Mouse (Mus musculus): ENCODE results near the gene Fcgr3. TPM values are rescaled to one million over a fixed set of nuclear protein-coding genes. Genes with fewer than 3 reads are reported as not detected.
A peak's percentile ranks its signal among the peaks of the same experiment; 100 is the strongest.

Fcgr3 gene
- total RNA-seq, 2 experiments from 2014 or later = 9.8 to 10.4 TPM

DNA sequence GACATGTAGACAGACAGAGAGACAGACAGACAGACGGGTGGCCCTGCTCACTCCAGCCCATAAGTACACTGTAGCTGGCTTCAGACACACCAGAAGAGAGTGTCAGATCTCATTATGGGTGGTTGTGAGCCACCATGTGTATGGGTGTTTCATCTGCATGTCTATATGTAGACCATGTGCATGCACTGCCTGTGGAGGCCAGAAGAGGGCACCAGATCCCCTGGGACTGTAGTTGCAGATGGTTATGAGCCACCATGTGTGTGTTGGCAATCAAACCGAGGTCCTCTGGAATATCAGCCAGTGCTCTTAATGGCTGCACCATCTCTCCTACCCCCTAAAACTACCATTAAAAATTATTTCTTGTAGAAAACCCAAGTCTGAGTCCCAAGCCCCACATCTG lies 57.8 kb downstream of the Fcgr3 start:
- peak; percentile 15 for DNase-seq

- DNase-seq = no peak
Observed at GRCm38 (mm10) chr1:171006335-171006734, 58.4 kb downstream of the Fcgr3 start.

DNA sequence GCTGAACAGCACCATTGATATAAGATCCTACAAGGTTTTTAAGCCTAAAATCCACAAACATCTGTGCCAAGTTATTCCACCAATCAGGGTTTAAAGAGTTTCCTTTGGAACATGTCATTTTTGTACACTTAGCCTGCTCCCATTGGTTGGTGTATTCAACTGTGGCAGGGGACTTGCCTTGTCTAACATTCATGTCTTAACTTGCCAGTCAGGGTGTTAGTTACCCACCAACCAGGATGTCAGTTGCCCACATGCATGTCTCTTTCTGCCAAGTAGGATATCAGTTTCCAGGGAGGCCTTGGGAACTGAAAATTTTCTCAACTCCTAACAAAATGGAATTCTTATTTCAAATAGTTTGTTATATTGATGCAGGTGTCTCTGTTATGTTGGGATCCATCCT lies 59.1 kb downstream of the Fcgr3 start:
- DNase-seq = no peak

DNA sequence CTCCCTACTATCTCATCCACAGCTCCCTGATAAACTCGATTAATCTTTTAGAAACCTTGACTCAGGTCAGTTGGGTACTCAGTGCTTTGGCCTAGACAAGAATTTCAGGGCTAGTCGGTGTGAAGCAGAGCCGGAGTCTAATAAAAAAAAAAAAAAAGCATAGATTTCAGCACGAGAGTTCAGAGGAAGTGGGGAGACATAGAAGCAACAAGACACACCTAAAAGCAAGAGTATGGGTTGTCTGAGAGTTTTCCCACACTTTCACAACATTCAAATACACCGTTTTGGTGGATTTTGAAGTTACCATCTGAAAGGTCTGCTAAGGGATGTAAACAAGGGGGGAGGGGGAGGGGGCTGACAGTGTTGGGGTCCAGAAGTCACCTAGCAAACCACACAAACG lies 59.7 kb downstream of the Fcgr3 start:
- no peak for DNase-seq

Small RNA genes lying within 50 kb of the gene (microRNA-seq; reads per million reads assigned to microRNA genes)
- not detected for gene Gm27552
- gene Gm27844 = not detected
- gene Mir6546 = 2.8 reads per million

Other genes starting within 250 kb of the Fcgr3 start
- gene Atf6, start 197.2 kb downstream of the Fcgr3 start, total RNA-seq (2021) = 10 to 100 TPM; 26.1 to 27.6 TPM
- gene Gm26620, start 179.9 kb downstream of the Fcgr3 start, total RNA-seq (2021) = under 1 TPM; 0.45 to 0.76 TPM
- gene Dusp12, start 179.4 kb downstream of the Fcgr3 start, total RNA-seq (2021) = 10 to 100 TPM; 14.0 to 17.7 TPM
- under 1 TPM in 1 of 2 experiments, not detected in 1; 0.24 TPM for gene Fcrlb, start 152.0 kb downstream of the Fcgr3 start, total RNA-seq (2021)
- 1 to 10 TPM; 3.0 to 3.2 TPM for gene Fcrla, start 137.4 kb downstream of the Fcgr3 start, total RNA-seq (2021)
- 10 to 100 TPM; 12.4 to 22.3 TPM for gene Fcgr2b, start 88.4 kb downstream of the Fcgr3 start, total RNA-seq (2021)
- 1 to 10 TPM in 1 of 2 experiments, under 1 TPM in 1; 0.85 to 1.2 TPM for gene Fcgr4, start 46.0 kb downstream of the Fcgr3 start, total RNA-seq (2021)
- gene Cfap126, start 49.0 kb upstream of the Fcgr3 start, total RNA-seq (2021) = 1 to 10 TPM in 1 of 2 experiments, under 1 TPM in 1; 0.51 to 1.3 TPM
- gene Sdhc, start 85.7 kb upstream of the Fcgr3 start, total RNA-seq (2021) = 100 to 1,000 TPM; 746 to 845 TPM
- gene Mpz, start 85.8 kb upstream of the Fcgr3 start, total RNA-seq (2021) = 10 to 100 TPM; 10.1 to 20.4 TPM
- gene Pcp4l1, start 131.3 kb upstream of the Fcgr3 start, total RNA-seq (2021) = 10 to 100 TPM; 28.0 to 30.7 TPM
- 10 to 100 TPM; 13.4 to 29.4 TPM for gene Nr1i3, start 149.0 kb upstream of the Fcgr3 start, total RNA-seq (2021)
- 10 to 100 TPM; 46.9 to 58.1 TPM for gene Tomm40l, start 157.6 kb upstream of the Fcgr3 start, total RNA-seq (2021)
- 1,000 to 10,000 TPM; 1,052 to 2,650 TPM for gene Apoa2, start 160.1 kb upstream of the Fcgr3 start, total RNA-seq (2021)
- gene Fcer1g, start 169.4 kb upstream of the Fcgr3 start, total RNA-seq (2021) = 10 to 100 TPM; 14.4 to 19.2 TPM
- gene Adamts4, start 185.5 kb upstream of the Fcgr3 start, total RNA-seq (2021) = 1 to 10 TPM; 4.0 to 5.1 TPM
- 1,000 to 10,000 TPM in 1 of 2 experiments, 100 to 1,000 TPM in 1; 996 to 1,019 TPM for gene Ndufs2, start 186.5 kb upstream of the Fcgr3 start, total RNA-seq (2021)
- gene B4galt3, start 205.4 kb upstream of the Fcgr3 start, total RNA-seq (2021) = 10 to 100 TPM; 28.9 to 34.7 TPM
- 10 to 100 TPM; 30.8 to 43.8 TPM for gene Ppox, start 216.3 kb upstream of the Fcgr3 start, total RNA-seq (2021)
- gene Usp21, start 223.1 kb upstream of the Fcgr3 start, total RNA-seq (2021) = 10 to 100 TPM; 31.8 to 40.2 TPM
- 100 to 1,000 TPM; 145 to 153 TPM for gene Ufc1, start 230.1 kb upstream of the Fcgr3 start, total RNA-seq (2021)

All from adrenal gland, postnatal 10 days (tissue).